Mouse (Mus musculus): ENCODE data around the gene Agfg2. TPM values are rescaled to one million over a fixed set of nuclear protein-coding genes. Genes with fewer than 3 reads are reported as not detected.

Gene Agfg2
- polyA plus RNA-seq, 1 experiment from 2014 or later: 14.2 TPM

GRCm38 (mm10) chr5:137718020-137718790 lies 33.7 kb upstream of the Agfg2 start:
- TF ChIP-seq EP300 (IDR thresholded peaks at IDR 0.05) (no peak), CTCF (IDR thresholded peaks at IDR 0.05) (no peak)
- no peak overlapping the region for H3K4me3 ChIP-seq (ENCODE audit: low read depth, low read length)
- no peak overlapping the region for H3K9ac ChIP-seq (replicated peaks; ENCODE audit: low read depth)
- H3K36me3 ChIP-seq (ENCODE audit: insufficient read depth, low read length): no peaks in the 10 kb centered on the region
- DNase-seq (ENCODE audit: low spot score): no peak
- no peaks in the 10 kb centered on the region for H3K27me3 ChIP-seq (replicated peaks; ENCODE audit: insufficient read depth, low read length)
- 0 out of 2 replicates have a peak, but pooled peaks cover 3% of the 10 kb centered on the region for H3K4me1 ChIP-seq (ENCODE audit: insufficient read depth, low read depth, low read length)
- H3K9me3 ChIP-seq (ENCODE audit: low read length): no peaks in the 10 kb centered on the region
- 47% methylated on average over 8 of the region's 8 CpGs for WGBS
- H3K4me2 ChIP-seq (replicated peaks; ENCODE audit: low read depth, low read length): no peak overlapping the region
- no peak overlapping the region for H3K27ac ChIP-seq (ENCODE audit: low read length)
- no peak for ATAC-seq

- Histone ChIP-seq H3K4me3 (ENCODE audit: low read depth, low read length) (no peak overlapping the region), H3K4me2 (replicated peaks; ENCODE audit: low read depth, low read length) (no peak overlapping the region), H3K27ac (ENCODE audit: low read length) (no peak overlapping the region), H3K36me3 (ENCODE audit: insufficient read depth, low read length) (no peaks in the 10 kb centered on the region), H3K27me3 (replicated peaks; ENCODE audit: insufficient read depth, low read length) (no peaks in the 10 kb centered on the region), H3K4me1 (ENCODE audit: insufficient read depth, low read depth, low read length) (0 out of 2 replicates have a peak, but pooled peaks cover 3% of the 10 kb centered on the region), H3K9ac (replicated peaks; ENCODE audit: low read depth) (no peak overlapping the region), H3K9me3 (ENCODE audit: low read length) (no peaks in the 10 kb centered on the region)
- TF ChIP-seq CTCF (IDR thresholded peaks at IDR 0.05): no peak
- TF ChIP-seq EP300 (IDR thresholded peaks at IDR 0.05): no peak
- DNase-seq (ENCODE audit: low spot score) (no peak), ATAC-seq (no peak)
- WGBS: 61% methylated on average over 8 of the region's 8 CpGs
Observed at GRCm38 (mm10) chr5:137715685-137716084, 31.2 kb upstream of the Agfg2 start.

GRCm38 (mm10) chr5:137713454-137713853 lies 28.9 kb upstream of the Agfg2 start:
- no peak overlapping the region for H3K4me3 ChIP-seq (ENCODE audit: low read depth, low read length)
- TF ChIP-seq EP300 (IDR thresholded peaks at IDR 0.05): no peak
- TF ChIP-seq CTCF (IDR thresholded peaks at IDR 0.05): no peak
- no peak for ATAC-seq
- H3K36me3 ChIP-seq (ENCODE audit: insufficient read depth, low read length): no peaks in the 10 kb centered on the region
- 73% methylated on average over 5 of the region's 5 CpGs for WGBS
- H3K9ac ChIP-seq (replicated peaks; ENCODE audit: low read depth): no peak overlapping the region
- DNase-seq (ENCODE audit: low spot score): no peak
- no peaks in the 10 kb centered on the region for H3K9me3 ChIP-seq (ENCODE audit: low read length)
- no peak overlapping the region for H3K27ac ChIP-seq (ENCODE audit: low read length)
- H3K4me2 ChIP-seq (replicated peaks; ENCODE audit: low read depth, low read length): no peak overlapping the region
- no peaks in the 10 kb centered on the region for H3K27me3 ChIP-seq (replicated peaks; ENCODE audit: insufficient read depth, low read length)
- no peaks in the 10 kb centered on the region for H3K4me1 ChIP-seq (ENCODE audit: insufficient read depth, low read depth, low read length)

GRCm38 (mm10) chr5:137706913-137707633 lies 22.5 kb upstream of the Agfg2 start:
- H3K4me3 ChIP-seq (ENCODE audit: low read depth, low read length): no peak overlapping the region
- no peak overlapping the region for H3K4me2 ChIP-seq (replicated peaks; ENCODE audit: low read depth, low read length)
- WGBS: 26% methylated on average over 12 of the region's 12 CpGs
- DNase-seq (ENCODE audit: low spot score): peak; percentile 96
- no peaks in the 10 kb centered on the region for H3K27me3 ChIP-seq (replicated peaks; ENCODE audit: insufficient read depth, low read length)
- no peaks in the 10 kb centered on the region for H3K9me3 ChIP-seq (ENCODE audit: low read length)
- peak overlapping the region; percentile 59 for H3K27ac ChIP-seq (ENCODE audit: low read length)
- H3K9ac ChIP-seq (replicated peaks; ENCODE audit: low read depth): no peak overlapping the region
- no peaks in the 10 kb centered on the region for H3K4me1 ChIP-seq (ENCODE audit: insufficient read depth, low read depth, low read length)
- no peaks in the 10 kb centered on the region for H3K36me3 ChIP-seq (ENCODE audit: insufficient read depth, low read length)
- peak; percentile 90 for ATAC-seq
- TF ChIP-seq EP300 (IDR thresholded peaks at IDR 0.05): peak; percentile 79
- no peak for TF ChIP-seq CTCF (IDR thresholded peaks at IDR 0.05)

- Histone ChIP-seq H3K27ac (ENCODE audit: low read length) (no peak overlapping the region), H3K27me3 (replicated peaks; ENCODE audit: insufficient read depth, low read length) (no peaks in the 10 kb centered on the region), H3K4me1 (ENCODE audit: insufficient read depth, low read depth, low read length) (no peaks in the 10 kb centered on the region), H3K9me3 (ENCODE audit: low read length) (no peaks in the 10 kb centered on the region), H3K4me3 (ENCODE audit: low read depth, low read length) (no peak overlapping the region), H3K9ac (replicated peaks; ENCODE audit: low read depth) (no peak overlapping the region), H3K36me3 (ENCODE audit: insufficient read depth, low read length) (no peaks in the 10 kb centered on the region), H3K4me2 (replicated peaks; ENCODE audit: low read depth, low read length) (no peak overlapping the region)
- no peak for DNase-seq (ENCODE audit: low spot score)
- TF ChIP-seq CTCF (IDR thresholded peaks at IDR 0.05): no peak
- TF ChIP-seq EP300 (IDR thresholded peaks at IDR 0.05): no peak
- WGBS: 34% methylated on average over 6 of the region's 6 CpGs
- ATAC-seq: no peak
Observed at GRCm38 (mm10) chr5:137705242-137705641, 20.7 kb upstream of the Agfg2 start.

GRCm38 (mm10) chr5:137699850-137700249 lies 15.3 kb upstream of the Agfg2 start:
- Histone ChIP-seq H3K9ac (replicated peaks; ENCODE audit: low read depth) (no peak overlapping the region), H3K4me3 (ENCODE audit: low read depth, low read length) (no peak overlapping the region), H3K27me3 (replicated peaks; ENCODE audit: insufficient read depth, low read length) (no peaks in the 10 kb centered on the region), H3K27ac (ENCODE audit: low read length) (no peak overlapping the region), H3K36me3 (ENCODE audit: insufficient read depth, low read length) (no peaks in the 10 kb centered on the region), H3K9me3 (ENCODE audit: low read length) (no peaks in the 10 kb centered on the region), H3K4me1 (ENCODE audit: insufficient read depth, low read depth, low read length) (no peaks in the 10 kb centered on the region), H3K4me2 (replicated peaks; ENCODE audit: low read depth, low read length) (no peak overlapping the region)
- ATAC-seq (no peak), DNase-seq (ENCODE audit: low spot score) (no peak)
- WGBS: 47% methylated on average over 2 of the region's 2 CpGs
- TF ChIP-seq CTCF (IDR thresholded peaks at IDR 0.05) (no peak), EP300 (IDR thresholded peaks at IDR 0.05) (no peak)

Measured in lung, postnatal 0 days (tissue).